Mouse (Mus musculus) spleen, embryonic (tissue): ENCODE measurements around the gene Sbk1.
"Not testable (repeated sequence)": the region's sequence is repeated elsewhere in the genome, so short reads cannot be mapped to it uniquely, and the experiment has no call there.

Experiments used
- CTCF ChIA-PET: fragments of 350-600 bp; sonication (Branson Sonifier 250); formaldehyde crosslinking; loops from one replicate; lab custom pipeline; 2022; lab: Charles Lee

Gene Sbk1

DNA sequence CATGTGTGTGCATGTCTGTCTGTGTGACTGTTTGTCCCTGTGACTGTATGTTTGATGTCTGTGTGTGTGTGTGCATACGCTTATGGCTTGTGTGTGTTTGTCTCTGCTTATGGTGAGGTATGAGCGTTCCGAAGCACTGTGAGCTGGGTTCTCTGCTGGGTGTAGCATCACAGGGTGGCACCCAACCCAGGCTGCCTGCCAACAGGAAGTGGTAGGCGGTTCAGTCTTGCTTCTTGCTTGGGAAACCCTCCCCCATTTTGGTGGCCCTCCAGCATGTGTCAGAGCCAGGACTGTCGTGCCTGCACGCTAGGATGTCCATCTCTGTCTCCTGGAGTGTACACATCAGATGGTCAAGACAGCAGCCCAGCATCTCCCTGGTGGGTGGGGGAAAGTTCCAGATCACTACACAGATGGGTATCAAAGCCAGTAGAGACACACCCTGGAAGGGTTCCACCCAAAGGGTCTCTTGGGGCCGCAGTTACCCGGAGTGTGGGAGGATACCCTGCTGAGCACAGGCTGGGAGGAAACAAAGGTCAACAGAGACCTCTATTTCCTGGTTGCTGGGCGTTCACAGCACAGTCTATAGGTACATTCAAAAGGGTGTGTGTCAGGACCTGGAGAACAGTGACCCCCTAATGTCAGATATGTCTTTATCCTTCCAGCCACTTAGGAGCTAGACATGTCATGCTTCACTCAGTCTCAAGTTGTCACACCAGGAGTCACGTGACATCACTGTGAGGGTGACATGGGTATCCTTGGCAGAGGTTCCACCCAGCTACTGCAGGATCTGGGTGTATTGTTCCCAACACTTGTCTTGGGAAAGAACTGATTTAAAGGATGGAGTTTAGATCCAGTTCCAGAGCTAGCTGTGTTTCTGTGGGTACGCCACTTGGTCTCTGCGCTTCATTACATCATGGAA lies 13.1 kb downstream of the Sbk1 start:
- CTCF ChIA-PET = interaction anchor here (0.5 kb wide), 1 partner anchor 19 kb away, joined by 5 read pairs; no protein-coding TSS in a partner anchor

DNA sequence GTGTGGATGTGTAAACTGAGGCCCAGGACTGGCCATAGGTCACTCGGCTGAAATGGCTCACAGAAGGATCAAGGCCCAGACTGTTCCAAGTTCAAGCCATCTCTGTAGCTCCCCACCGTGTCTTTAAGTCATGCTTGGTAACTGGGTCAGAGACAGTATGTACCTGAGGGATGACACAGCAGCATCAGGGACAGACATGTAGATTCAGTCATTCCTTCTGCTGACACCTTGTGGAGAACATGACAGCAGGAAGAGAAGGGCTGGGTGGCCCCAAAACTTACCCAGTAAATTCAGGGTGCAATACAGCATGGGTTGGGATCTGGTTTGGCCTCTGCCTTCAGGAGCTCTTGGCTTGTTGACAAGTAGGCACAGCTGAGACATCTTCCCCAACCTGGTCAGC lies 13.9 kb downstream of the Sbk1 start:
- CTCF ChIA-PET = no interaction called here

GRCm38 (mm10) chr7:126287493-126288103 lies 15.2 kb downstream of the Sbk1 start:
- CTCF ChIA-PET = interaction anchor here (0.6 to 1.5 kb wide), 2 partner anchors 11 to 1683 kb away, joined by 4 read pairs; no protein-coding TSS in a partner anchor

DNA sequence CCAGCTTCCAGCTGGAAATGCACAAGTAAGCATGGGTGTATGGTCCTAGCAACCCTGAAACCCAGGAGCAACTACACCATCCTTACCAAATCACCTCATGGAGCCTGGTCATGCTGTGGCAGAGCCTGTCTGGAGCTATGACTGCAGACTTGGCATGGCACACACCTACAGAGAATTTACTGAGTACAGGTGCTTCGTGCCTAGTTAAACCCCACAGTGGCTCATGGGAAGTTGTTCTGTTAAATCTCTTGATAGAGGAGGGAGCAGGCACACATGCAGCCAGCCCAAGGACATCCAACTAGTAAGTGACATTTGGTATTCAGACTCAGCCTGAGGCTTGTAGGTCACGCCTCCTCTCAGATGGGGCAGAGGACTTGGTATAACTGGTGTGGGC lies 15.7 kb downstream of the Sbk1 start:
- CTCF ChIA-PET = interaction anchor here (0.6 to 1.5 kb wide), 2 partner anchors 10 to 1683 kb away, joined by 4 read pairs; no protein-coding TSS in a partner anchor

- CTCF ChIA-PET = interaction anchor here (0.6 to 1.5 kb wide), 3 partner anchors 10 to 1682 kb away, joined by 3 to 4 read pairs (median 4); no protein-coding TSS in a partner anchor
These were observed 16.2 kb downstream of the Sbk1 start for GRCm38 (mm10) chr7:126288571-126289091.

DNA sequence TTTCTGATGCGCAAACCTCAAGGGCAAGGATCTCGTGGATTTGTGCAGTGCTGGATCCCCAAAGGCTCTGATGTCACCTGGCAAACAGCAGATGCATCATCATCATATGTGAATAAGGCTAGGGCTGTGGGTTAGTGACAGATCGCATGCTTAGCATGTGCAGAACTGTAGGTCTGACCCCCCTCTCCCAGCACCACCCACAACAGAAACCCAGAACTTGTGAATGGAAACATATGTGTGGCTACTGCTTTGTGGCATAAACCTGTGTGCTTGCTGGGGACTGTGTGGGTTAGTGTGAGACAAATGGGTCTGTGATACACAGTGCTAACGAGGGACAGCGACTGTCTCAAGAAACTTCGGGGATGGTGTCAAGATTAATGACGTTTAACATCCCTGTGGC lies 17.0 kb downstream of the Sbk1 start:
- CTCF ChIA-PET = interaction anchor here (0.7 kb wide), 1 partner anchor 18 kb away, joined by 3 read pairs; no protein-coding TSS in a partner anchor

GRCm38 (mm10) chr7:126289956-126290355 lies 17.5 kb downstream of the Sbk1 start:
- CTCF ChIA-PET = interaction anchor here (1.0 kb wide), 1 partner anchor 8 kb away, joined by 7 read pairs; no protein-coding TSS in a partner anchor

DNA sequence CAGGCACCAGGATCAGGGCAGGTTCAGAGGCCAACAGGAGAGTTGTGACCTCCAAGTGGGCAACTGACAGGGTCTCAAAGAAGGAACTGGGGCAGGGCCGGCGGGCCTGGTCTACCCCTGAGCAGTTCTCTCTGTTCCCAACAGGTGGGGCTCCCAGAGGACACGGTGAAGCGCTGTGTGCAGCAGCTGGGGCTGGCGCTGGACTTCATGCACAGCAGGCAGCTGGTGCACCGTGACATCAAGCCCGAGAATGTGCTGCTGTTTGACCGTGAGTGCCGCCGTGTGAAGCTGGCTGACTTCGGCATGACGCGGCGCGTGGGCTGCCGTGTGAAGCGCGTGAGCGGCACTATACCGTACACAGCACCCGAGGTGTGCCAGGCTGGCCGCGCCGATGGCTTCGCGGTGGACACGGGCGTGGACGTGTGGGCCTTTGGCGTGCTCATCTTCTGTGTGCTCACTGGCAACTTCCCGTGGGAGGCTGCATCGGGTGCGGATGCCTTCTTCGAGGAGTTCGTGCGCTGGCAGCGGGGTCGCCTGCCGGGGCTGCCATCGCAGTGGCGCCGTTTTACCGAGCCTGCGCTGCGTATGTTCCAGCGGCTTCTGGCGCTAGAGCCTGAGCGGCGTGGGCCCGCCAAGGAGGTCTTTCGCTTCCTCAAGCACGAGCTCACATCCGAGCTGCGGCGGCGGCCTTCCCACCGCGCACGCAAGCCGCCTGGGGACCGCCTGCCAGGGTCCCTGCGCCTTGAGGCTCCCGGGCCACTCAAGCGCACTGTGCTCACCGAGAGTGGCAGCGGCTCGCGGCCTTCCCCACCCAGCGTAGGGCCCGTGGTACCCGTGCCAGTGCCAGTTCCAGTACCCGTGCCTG lies 19.5 kb downstream of the Sbk1 start:
- CTCF ChIA-PET = no interaction called here

GRCm38 (mm10) chr7:126293091-126293490 lies 20.7 kb downstream of the Sbk1 start:
- CTCF ChIA-PET = no interaction called here

- CTCF ChIA-PET = interaction anchor here (1.1 to 1.4 kb wide), 2 partner anchors 10 to 38 kb away, joined by 4 to 8 read pairs; no protein-coding TSS in a partner anchor
These were observed 25.4 kb downstream of the Sbk1 start for GRCm38 (mm10) chr7:126297579-126298460.

DNA sequence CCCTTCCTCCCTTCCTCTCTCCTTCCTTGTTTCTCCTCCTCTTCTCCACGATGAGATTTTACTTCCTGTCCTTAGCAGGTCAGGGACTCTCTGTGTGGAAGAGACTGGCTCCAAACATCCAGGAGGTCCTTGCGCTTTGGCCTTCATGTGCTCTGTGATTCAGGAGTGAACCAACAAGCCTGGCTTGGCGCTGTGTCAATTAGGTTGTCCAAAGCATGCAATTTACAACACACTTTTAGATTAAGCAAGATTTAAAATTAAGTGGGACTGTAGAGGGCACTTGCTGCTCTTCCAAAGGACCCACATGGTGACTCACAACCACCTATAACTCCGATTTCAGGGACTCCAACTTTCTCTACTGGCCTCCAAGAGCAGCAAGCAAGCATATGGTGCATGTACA lies 26.4 kb downstream of the Sbk1 start:
- CTCF ChIA-PET = interaction anchor here (1.1 kb wide), 1 partner anchor 11 kb away, joined by 4 read pairs; no protein-coding TSS in a partner anchor

DNA sequence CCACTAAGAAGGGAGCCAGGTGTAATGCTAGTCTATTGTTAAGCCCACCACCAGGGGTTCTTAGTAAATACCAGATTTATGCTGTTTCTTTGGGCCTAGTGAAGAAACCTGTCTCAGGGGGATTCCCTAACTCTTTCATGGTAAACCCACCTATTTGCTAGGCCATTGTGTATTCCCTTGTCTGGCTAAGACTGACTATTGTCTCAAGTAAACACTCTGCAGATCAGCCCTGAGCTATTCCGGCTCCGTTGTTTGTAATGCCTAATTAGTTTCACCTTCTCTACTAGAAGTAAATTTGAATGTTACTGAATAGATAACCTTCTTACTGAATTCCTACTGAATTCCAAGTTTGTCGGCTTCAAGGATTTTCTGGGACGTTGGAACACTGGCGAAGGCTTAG lies 29.4 kb downstream of the Sbk1 start:
- CTCF ChIA-PET = not testable (repeated sequence)

DNA sequence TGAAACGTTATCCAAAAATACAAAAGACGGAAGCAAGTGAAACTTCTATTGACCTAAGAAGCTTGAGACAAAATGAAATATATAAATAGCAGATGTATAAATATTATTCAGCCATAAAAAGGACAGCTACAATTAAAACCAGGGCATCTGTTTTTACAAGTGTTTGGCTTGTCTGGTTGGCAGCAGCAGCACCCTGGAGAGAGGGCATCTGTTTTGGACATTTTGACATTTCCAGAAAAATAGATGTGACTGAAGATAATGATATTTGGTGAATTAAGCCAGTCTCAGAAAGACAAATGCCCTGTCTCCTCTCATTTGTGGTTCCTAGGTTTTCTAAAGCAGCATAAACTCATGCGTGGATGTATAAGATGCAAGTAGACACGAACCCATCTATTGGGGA lies 39.4 kb downstream of the Sbk1 start:
- CTCF ChIA-PET = no interaction called here

DNA sequence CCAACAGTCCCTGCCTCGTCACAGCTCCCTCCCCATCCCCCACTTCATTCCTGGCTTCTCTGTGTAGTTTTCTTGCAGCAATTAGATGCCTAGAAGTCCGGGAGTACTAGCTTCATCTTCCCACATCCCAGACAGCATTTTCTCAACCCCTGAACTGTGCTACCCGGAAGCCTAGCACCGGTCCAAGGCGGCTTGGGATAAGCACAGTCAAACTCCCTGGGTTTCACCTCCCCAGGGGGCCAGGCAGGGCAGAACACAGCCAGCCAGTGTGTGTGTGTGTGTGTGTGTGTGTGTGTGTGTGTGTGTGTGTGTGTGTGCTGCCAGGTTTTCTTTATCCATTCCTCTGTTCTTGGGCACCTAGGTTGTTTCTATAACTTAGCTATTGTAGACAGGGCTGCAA lies 40.9 kb downstream of the Sbk1 start:
- CTCF ChIA-PET = no interaction called here

- CTCF ChIA-PET = no interaction called here
These were observed 41.9 kb downstream of the Sbk1 start for GRCm38 (mm10) chr7:126314273-126314672.

GRCm38 (mm10) chr7:126323729-126324128 lies 51.3 kb downstream of the Sbk1 start:
- CTCF ChIA-PET = interaction anchor here (2.1 kb wide), 1 partner anchor 54 kb away, joined by 6 read pairs; the partner anchor contains the start of gene Spns1

DNA sequence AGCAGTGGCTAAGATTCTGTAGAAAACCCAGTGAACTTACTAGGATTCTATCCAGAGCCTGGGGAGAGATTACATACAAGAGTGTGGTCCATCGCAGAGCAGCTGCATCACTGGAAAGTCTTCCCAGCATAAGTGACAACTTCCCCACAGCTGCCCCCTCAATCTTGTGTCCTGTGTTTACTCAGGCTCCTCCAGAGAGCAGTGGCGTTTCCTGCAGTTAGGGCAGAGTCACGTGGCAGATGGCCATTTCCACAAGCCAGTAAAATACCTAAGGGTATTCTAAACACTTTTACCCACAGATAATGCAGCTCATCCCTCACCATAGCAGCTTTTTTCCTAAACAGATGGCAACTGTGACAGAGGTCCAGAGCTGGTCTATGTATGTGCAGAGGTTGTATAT lies 52.4 kb downstream of the Sbk1 start:
- CTCF ChIA-PET = interaction anchor here (0.6 to 2.1 kb wide), 2 partner anchors 53 to 75 kb away, joined by 6 to 7 read pairs; partner anchors contain the start of gene Spns1

DNA sequence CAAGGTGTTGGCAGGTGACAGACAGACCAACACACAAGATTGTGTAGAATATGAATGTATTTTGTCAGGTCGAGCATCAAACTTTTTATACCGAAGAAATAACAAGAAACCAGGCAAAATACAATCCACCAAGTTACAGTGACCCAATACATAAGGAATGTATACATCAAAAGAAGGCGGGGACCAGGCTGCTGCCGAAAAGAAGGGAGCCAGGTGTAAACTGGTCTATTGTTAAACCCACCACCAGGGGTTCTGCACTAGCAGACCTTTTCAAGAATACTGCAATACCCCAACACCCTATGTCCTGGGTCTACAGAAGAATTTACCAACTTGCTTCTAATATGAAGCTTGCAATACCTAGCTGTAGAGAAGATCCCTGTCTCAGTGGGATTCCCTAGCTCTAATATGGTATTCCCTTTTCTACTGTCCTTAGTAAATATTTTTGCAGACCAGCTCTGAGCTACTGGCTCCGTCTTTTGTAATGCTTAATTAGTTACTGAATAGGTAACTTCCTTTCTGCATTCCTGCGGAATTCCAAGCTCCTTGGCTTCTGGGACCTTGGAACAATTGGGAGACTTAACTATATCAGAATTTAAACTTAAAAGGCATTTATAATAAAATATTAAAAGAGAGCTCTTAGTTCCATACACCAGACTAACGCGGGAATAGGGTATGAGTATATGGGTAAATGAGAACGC lies 53.3 kb downstream of the Sbk1 start:
- CTCF ChIA-PET = not testable (repeated sequence)

- CTCF ChIA-PET = not testable (repeated sequence)
These were observed 56.4 kb downstream of the Sbk1 start for GRCm38 (mm10) chr7:126328848-126329247.
